Mouse (Mus musculus) spleen, postnatal 0 days (tissue): ENCODE data around the gene Trim44. TPM values are rescaled to one million over a fixed set of nuclear protein-coding genes. Genes with fewer than 3 reads are reported as not detected.

Experiments
- polyA plus RNA-seq: library from polyadenylated mRNA; unstranded; fragments of >200 nt; fragmentation: Nextera tagmentation; extraction: Ambion mirVana; gene quantifications from 2 replicates; pipeline ENCODE4 v1.2.1, GENCODE M21; 2015

Trim44 gene
- 6.2 and 9.7 TPM in 2 replicates for polyA plus RNA-seq

GRCm38 (mm10) chr2:102407363-102408184 is at the start of gene Trim44:
Gene Trim44, minus strand, starts transcription at chr2:102407828.

GRCm38 (mm10) chr2:102451671-102452549 is 44.3 kb upstream of the Trim44 start, which contains the start of gene Fjx1:
Gene Fjx1, minus strand, starts transcription at chr2:102452499.

Other genes starting within 250 kb of the Trim44 start
- gene Ldlrad3, start 221.4 kb downstream of the Trim44 start, polyA plus RNA-seq = 2.8 and 4.5 TPM in 2 replicates
- 0.67 and 1.1 TPM in 2 replicates for gene Fjx1, start 44.7 kb upstream of the Trim44 start, polyA plus RNA-seq
- gene Pamr1, start 142.2 kb upstream of the Trim44 start, polyA plus RNA-seq = 6.2 and 8.2 TPM in 2 replicates